Comparison of ENCODE assay signal across 30 mouse cellular contexts in the genomic region with DNA sequence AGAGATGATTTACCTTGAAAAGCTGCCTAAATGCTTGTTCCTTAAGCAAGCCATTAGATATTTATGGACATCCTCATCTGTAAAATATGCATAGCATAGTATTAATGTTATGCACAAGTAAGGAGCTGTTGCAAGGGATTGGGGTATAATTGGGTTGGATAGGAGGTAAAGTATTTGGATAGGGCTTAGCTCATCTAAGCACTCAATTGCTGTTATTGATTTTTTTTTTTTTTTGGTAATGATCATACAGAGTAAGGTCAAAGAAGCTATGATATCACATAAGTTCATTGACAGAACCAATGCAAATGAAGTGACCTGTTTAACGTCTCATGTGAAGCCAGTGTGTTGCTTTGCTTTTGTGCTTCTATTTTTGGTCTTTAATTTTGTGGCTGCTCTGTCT.
"Had no signal": no experiment of that assay in that cellular context is flagged by ENCODE, and none has a peak within 500 bp of the region (broad histone marks: within the 10 kb centered on the region; RNA-seq: fewer than 3 reads in every experiment).

No protein-coding gene starts in this region.

- H3K9me3 ChIP-seq: limb, embryonic 10.5 days; limb, embryonic 13.5 days; limb, embryonic 15.5 days; liver, embryonic 12.5 days; liver, embryonic 13.5 days; liver, embryonic 15.5 days; lung, embryonic 15.5 days; midbrain, embryonic 10.5 days; midbrain, embryonic 12.5 days; midbrain, embryonic 13.5 days; midbrain, embryonic 15.5 days had no signal

- H3K36me3 ChIP-seq: liver, embryonic 12.5 days; liver, embryonic 13.5 days; liver, embryonic 15.5 days; midbrain, embryonic 15.5 days had no signal

- ATAC-seq: liver, embryonic 12.5 days; lung, postnatal 0 days; midbrain, embryonic 13.5 days; midbrain, embryonic 15.5 days; midbrain, embryonic 16.5 days had no signal

- DNase-seq: layer of hippocampus, postnatal 36 days; left cerebral cortex, postnatal 4 days; liver, embryonic 13.5 days; lung, adult 18-20 months; lung, adult 2 months; lung, embryonic 14.5 days; lung, postnatal 10 days; lung, postnatal 14 days; lung, postnatal 36 days; lung, postnatal 4 days; midbrain, embryonic 14.5 days had no signal

- H3K4me1 ChIP-seq: limb, embryonic 13.5 days; liver, embryonic 12.5 days; liver, embryonic 13.5 days; liver, embryonic 15.5 days; lung, embryonic 15.5 days; midbrain, embryonic 10.5 days; midbrain, embryonic 12.5 days; midbrain, embryonic 13.5 days; midbrain, embryonic 15.5 days had no signal

- H3K9ac ChIP-seq: limb, embryonic 12.5 days; limb, embryonic 13.5 days; limb, embryonic 15.5 days; liver, embryonic 12.5 days; liver, embryonic 13.5 days; liver, embryonic 14.5 days; liver, embryonic 15.5 days; lung, embryonic 14.5 days; lung, embryonic 15.5 days; midbrain, embryonic 12.5 days; midbrain, embryonic 13.5 days; midbrain, embryonic 15.5 days had no signal

- H3K27ac ChIP-seq: left cerebral cortex, adult 2 months; limb, embryonic 10.5 days; limb, embryonic 12.5 days; limb, embryonic 13.5 days; limb, embryonic 15.5 days; liver, embryonic 12.5 days; liver, embryonic 13.5 days; liver, embryonic 14.5 days; liver, embryonic 15.5 days; lung, embryonic 15.5 days; macrophage; midbrain, embryonic 10.5 days; midbrain, embryonic 12.5 days; midbrain, embryonic 13.5 days; midbrain, embryonic 15.5 days had no signal

- H3K27me3 ChIP-seq: limb, embryonic 12.5 days; limb, embryonic 13.5 days; limb, embryonic 15.5 days; liver, embryonic 12.5 days; liver, embryonic 13.5 days; liver, embryonic 15.5 days; lung, embryonic 15.5 days; midbrain, embryonic 12.5 days; midbrain, embryonic 13.5 days; midbrain, embryonic 15.5 days had no signal

- H3K4me3 ChIP-seq: left cerebral cortex, adult 2 months; limb, embryonic 10.5 days; limb, embryonic 12.5 days; limb, embryonic 13.5 days; limb, embryonic 15.5 days; liver, embryonic 12.5 days; liver, embryonic 13.5 days; liver, embryonic 15.5 days; lung, embryonic 15.5 days; megakaryocyte, embryonic 14.5 days; midbrain, embryonic 10.5 days; midbrain, embryonic 12.5 days; midbrain, embryonic 13.5 days; midbrain, embryonic 15.5 days; myocyte had no signal

- H3K4me2 ChIP-seq: limb, embryonic 12.5 days; limb, embryonic 13.5 days; limb, embryonic 15.5 days; liver, embryonic 11.5 days; liver, embryonic 12.5 days; liver, embryonic 13.5 days; liver, embryonic 15.5 days; lung, embryonic 14.5 days; lung, embryonic 15.5 days; midbrain, embryonic 12.5 days; midbrain, embryonic 13.5 days; midbrain, embryonic 15.5 days had no signal
